Mouse (Mus musculus) ES-CJ7 (cell line): ENCODE measurements at regions not wholly inside any gene's neighbourhood (a gene's known extent, or its start where the extent isn't known, plus 50 kb on each side); places are given as distances from the start of the nearest gene placed in this dataset.

ENCODE experiments used
- DNase-seq: peaks from one replicate; pipeline ENCODE4 v3.0.0; 2011; ENCODE audit warnings: low read depth, low spot score

GRCm38 (mm10) chr15:85674191-85674984 is 60.4 kb upstream of the Ppara start:
- no peak for DNase-seq

- no peak for DNase-seq
Observed at GRCm38 (mm10) chr15:85675126-85675525, 59.7 kb upstream of the Ppara start.

GRCm38 (mm10) chr15:85675736-85676135 is 59.0 kb upstream of the Ppara start:
- DNase-seq, result no peak

- DNase-seq, result no peak
Observed at GRCm38 (mm10) chr15:85676156-85676555, 58.6 kb upstream of the Ppara start.

- no peak for DNase-seq
Observed at GRCm38 (mm10) chr15:85676871-85677270, 57.9 kb upstream of the Ppara start.

- no peak for DNase-seq
Observed at GRCm38 (mm10) chr15:85677381-85677780, 57.4 kb upstream of the Ppara start.

- DNase-seq, result no peak
Observed at GRCm38 (mm10) chr15:85677855-85678254, 56.9 kb upstream of the Ppara start.

- no peak for DNase-seq
Observed at GRCm38 (mm10) chr15:85678351-85678895, 56.4 kb upstream of the Ppara start.

GRCm38 (mm10) chr15:85678981-85679708 is 55.6 kb upstream of the Ppara start:
- DNase-seq, result no peak

- no peak for DNase-seq
Observed at GRCm38 (mm10) chr15:85679864-85680428, 54.8 kb upstream of the Ppara start.

- no peak for DNase-seq
Observed at GRCm38 (mm10) chr15:85680460-85681224, 54.1 kb upstream of the Ppara start.

GRCm38 (mm10) chr15:85682116-85682515 is 52.7 kb upstream of the Ppara start:
- DNase-seq, result no peak

GRCm38 (mm10) chr15:85682780-85683179 is 52.0 kb upstream of the Ppara start:
- DNase-seq, result no peak

- DNase-seq, result no peak
Observed at GRCm38 (mm10) chr15:85683271-85683670, 51.5 kb upstream of the Ppara start.

GRCm38 (mm10) chr15:85683716-85684115 is 51.1 kb upstream of the Ppara start:
- no peak for DNase-seq

GRCm38 (mm10) chr15:85684164-85684708 is 50.5 kb upstream of the Ppara start:
- no peak for DNase-seq

GRCm38 (mm10) chr15:85684875-85685274 is 49.9 kb upstream of the Ppara start:
- no peak for DNase-seq
